Mouse (Mus musculus): ENCODE measurements around the gene Gpr153.

DNA sequence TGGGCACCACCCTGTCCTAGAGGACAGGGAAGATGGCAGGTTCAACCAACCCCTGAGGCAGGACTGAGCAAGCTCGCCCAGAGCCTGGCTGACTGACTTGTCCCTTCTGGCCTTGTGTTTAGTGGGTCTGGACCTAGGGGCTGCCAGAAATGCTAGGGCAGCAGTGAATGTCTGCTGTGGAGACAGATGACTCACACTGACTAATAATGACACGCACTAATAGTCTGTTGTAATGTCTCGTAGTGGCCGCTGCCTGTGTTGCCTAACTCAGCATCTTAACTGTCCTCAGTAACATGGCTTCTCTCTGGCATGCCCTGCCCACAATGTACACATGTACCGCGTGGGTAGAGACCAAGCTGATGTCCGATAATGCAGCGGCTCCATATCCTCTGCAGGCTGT, 13.6 kb upstream of the Gpr153 start:
- TF ChIP-seq CTCF (IDR thresholded peaks at IDR 0.05; ENCODE audit: low read depth, low read length) (no peak), POLR2A (IDR thresholded peaks at IDR 0.05; ENCODE audit: borderline replicate concordance, low read depth, low read length) (no peak)

Measured in bone marrow macrophage, adult 2 months (primary cell).